Mouse (Mus musculus) spleen, adult 2 months (tissue): ENCODE results near the gene Clec2l. TPM values are rescaled to one million over a fixed set of nuclear protein-coding genes. Genes with fewer than 3 reads are reported as not detected.

Experiments used
- DNase-seq, 2 experiments: peaks; one replicate each; pipeline versions ENCODE4 v3.0.0 to v3.0.0-alpha.2; 2012 to 2021; ENCODE audit warnings: low spot score in 2 of 2, low read depth in 1 of 2
- H3K27ac ChIP-seq: fragments of 200-500 bp; 2 replicates; pipeline ENCODE4 v1.5.1; 2012; ENCODE audit warnings: low read length, inconsistent platforms; ENCODE audit not compliant: insufficient read depth
- H3K27me3 ChIP-seq: fragments of 200-500 bp; 2 replicates; pipeline ENCODE4 v1.6.1; 2012; ENCODE audit warnings: mild to moderate bottlenecking, moderate library complexity, low read length, inconsistent platforms; ENCODE audit not compliant: control insufficient read depth, insufficient read depth
- H3K36me3 ChIP-seq: fragments of 200-500 bp; 2 replicates; pipeline ENCODE4 v1.6.1; 2012; ENCODE audit warnings: mild to moderate bottlenecking, low read length, inconsistent platforms; ENCODE audit not compliant: control insufficient read depth, insufficient read depth
- H3K4me1 ChIP-seq: fragments of 200-500 bp; 2 replicates; pipeline ENCODE4 v1.6.1; 2011; ENCODE audit warnings: inconsistent platforms; ENCODE audit not compliant: control insufficient read depth, insufficient read depth, insufficient read length
- H3K4me3 ChIP-seq: fragments of 200-500 bp; 2 replicates; pipeline ENCODE4 v1.5.1; 2011; ENCODE audit warnings: mild to moderate bottlenecking, inconsistent platforms; ENCODE audit not compliant: insufficient read depth, insufficient read length; ENCODE audit errors: extremely low read depth
- CTCF ChIP-seq: fragments of 200-500 bp; IDR thresholded peaks from 2 replicates; pipeline ENCODE4 v1.5.1; 2011; ENCODE audit warnings: mild to moderate bottlenecking, inconsistent platforms; ENCODE audit not compliant: insufficient read depth, insufficient read length, insufficient replicate concordance; ENCODE audit errors: extremely low read depth
- POLR2A ChIP-seq: fragments of 200-500 bp; IDR thresholded peaks from 2 replicates; pipeline ENCODE4 v1.6.1; 2011; ENCODE audit warnings: low read depth, low read length, inconsistent platforms
- WGBS: fragments of 180-500 bp; shearing (Covaris S2); methylation state at CpG from one replicate; pipeline ENCODE4 v1.1.7; 2018; 5-methylcytosine and 5-hydroxymethylcytosine counted together
- polyA plus RNA-seq: library from polyadenylated mRNA; depleted of rRNA; stranded (reverse); fragments of >200 nt; gene quantifications from 2 replicates; pipeline ENCODE4 v1.2.3, GENCODE M21; 2012

Gene Clec2l
- polyA plus RNA-seq, 1 experiment = 2.0 TPM

- TF ChIP-seq CTCF (peak; percentile 12; the same call in 1 of the 2 replicates), POLR2A (no peak)
- no peak for DNase-seq
- no peaks in the 10 kb centered on the region for H3K4me1 ChIP-seq
- WGBS = 77% methylated on average over 11 of the region's 11 CpGs
- H3K4me3 ChIP-seq = no peak overlapping the region
- H3K27me3 ChIP-seq = no peaks in the 10 kb centered on the region
- H3K27ac ChIP-seq = no peak overlapping the region
- H3K36me3 ChIP-seq = no peaks in the 10 kb centered on the region
Measured at GRCm38 (mm10) chr6:38687216-38687615, 24.3 kb downstream of the Clec2l start.

DNA sequence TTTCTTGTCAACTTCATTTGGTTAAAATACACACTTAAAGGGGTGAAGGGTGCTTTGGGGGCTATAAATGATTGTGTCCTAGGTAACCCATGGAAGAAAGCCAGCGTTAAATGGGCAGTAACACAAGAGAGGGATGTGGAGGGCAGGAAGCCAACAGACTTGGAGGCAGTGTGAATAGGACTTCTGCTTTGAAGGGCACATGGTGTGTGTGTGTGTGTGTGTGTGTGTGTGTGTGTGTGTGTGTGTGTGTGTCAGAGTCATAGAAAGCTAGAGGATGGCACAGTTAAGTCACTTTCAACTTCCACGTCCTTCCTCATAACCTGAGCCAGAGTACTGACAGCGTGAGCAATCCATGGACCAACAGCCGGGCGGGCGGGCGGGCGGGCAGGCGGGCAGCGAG lies 26.0 kb downstream of the Clec2l start:
- Histone ChIP-seq H3K4me3 (no peak overlapping the region), H3K27me3 (no peaks in the 10 kb centered on the region), H3K36me3 (no peaks in the 10 kb centered on the region), H3K4me1 (no peaks in the 10 kb centered on the region), H3K27ac (no peak overlapping the region)
- no peak for DNase-seq
- TF ChIP-seq CTCF (no peak), POLR2A (no peak)
- WGBS = 92% methylated on average over 10 of the region's 10 CpGs

- TF ChIP-seq CTCF = no peak
- TF ChIP-seq POLR2A = no peak
- Histone ChIP-seq H3K4me1 (no peaks in the 10 kb centered on the region), H3K27ac (no peak overlapping the region), H3K36me3 (no peaks in the 10 kb centered on the region), H3K4me3 (no peak overlapping the region), H3K27me3 (no peaks in the 10 kb centered on the region)
- 83% methylated on average over 4 of the region's 4 CpGs for WGBS
- no peak for DNase-seq
Measured at GRCm38 (mm10) chr6:38690615-38691014, 27.7 kb downstream of the Clec2l start.

DNA sequence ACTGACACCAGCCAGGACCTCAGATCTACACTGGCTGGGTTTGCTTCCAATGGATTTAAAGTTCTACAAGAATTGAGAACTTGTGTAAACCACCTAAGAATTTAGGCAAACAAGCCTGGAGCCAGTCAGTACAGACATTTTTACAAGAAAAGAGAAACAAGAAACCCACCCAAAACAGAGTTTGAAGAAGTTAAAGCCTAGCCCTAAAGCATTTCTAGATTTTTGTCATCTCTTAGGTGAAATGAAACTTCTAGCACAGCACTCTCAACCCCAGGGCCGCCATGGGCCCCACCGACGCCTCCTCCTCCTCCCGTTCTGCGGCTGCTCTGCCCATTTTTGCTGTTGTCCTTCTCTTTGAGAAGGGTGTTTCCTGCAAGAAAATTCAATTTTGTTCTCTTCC lies 28.2 kb downstream of the Clec2l start:
- H3K36me3 ChIP-seq = no peaks in the 10 kb centered on the region
- H3K27me3 ChIP-seq = no peaks in the 10 kb centered on the region
- no peak overlapping the region for H3K27ac ChIP-seq
- TF ChIP-seq CTCF = no peak
- no peak for TF ChIP-seq POLR2A
- WGBS = 83% methylated on average over 5 of the region's 5 CpGs
- no peak for DNase-seq
- H3K4me1 ChIP-seq = no peaks in the 10 kb centered on the region
- H3K4me3 ChIP-seq = no peak overlapping the region

DNA sequence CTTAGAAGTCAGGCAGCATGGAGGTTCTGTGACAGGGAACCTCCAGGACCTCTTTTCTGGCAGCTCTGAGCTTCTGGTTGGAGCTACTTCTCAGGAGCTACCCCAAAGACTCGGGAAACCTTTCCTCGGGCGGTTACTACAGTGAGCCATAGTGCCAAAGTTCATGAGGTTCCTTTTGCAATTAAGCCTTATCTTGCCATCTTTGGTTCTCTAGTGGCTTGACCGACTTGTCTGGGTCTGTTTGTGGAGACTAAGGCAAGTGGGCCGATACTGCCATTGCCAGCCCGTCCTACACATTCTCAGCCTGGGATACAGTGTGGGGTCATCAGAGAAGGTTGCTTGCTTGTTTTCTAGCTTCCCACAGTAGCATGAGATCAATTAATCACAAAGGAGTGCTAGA lies 29.7 kb downstream of the Clec2l start:
- Histone ChIP-seq H3K27ac (no peak overlapping the region), H3K36me3 (no peaks in the 10 kb centered on the region), H3K27me3 (no peaks in the 10 kb centered on the region), H3K4me1 (no peaks in the 10 kb centered on the region), H3K4me3 (no peak overlapping the region)
- 93% methylated on average over 6 of the region's 6 CpGs for WGBS
- TF ChIP-seq CTCF = no peak
- TF ChIP-seq POLR2A = no peak
- no peak for DNase-seq

DNA sequence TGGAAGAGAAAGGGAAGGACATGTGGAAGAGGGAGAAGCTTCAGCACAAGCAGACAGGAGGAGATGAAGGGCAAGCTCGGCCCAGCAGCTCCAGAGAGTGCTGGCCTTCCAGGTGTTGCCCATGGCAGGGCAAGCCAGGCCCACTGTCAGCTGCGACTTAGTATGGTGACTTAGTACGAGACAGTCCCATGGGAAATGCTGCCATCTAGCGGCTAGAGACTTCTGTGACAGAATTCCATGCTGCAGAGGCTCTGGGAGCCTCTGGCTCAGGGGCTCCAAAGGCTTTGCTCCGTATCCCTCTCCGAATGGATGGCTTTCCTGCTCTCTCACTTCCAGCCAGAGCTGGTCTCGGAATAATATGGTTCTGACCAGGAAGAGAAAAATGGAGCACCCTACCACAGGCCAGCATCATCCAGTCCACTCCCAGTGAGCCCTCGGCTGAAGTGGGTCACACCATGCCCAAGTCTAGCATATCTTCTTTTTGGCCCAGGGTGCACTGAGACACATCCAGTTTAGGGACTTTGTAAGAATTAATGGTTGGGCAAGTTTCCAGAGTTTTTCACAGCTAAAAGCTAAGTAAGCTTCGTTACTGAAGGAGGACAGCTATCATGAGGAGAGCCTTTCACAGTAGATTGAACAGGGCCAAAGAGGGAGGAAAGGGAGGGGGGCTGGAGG lies 32.6 kb downstream of the Clec2l start:
- 48% methylated on average over 9 of the region's 9 CpGs for WGBS
- Histone ChIP-seq H3K36me3 (peaks cover 2% of the 10 kb centered on the region; the same call in 1 of the 2 replicates), H3K27me3 (no peaks in the 10 kb centered on the region), H3K4me3 (no peak overlapping the region), H3K4me1 (peaks cover 4% of the 10 kb centered on the region; the same call in 1 of the 2 replicates), H3K27ac (no peak overlapping the region)
- peak; percentile 25 to 65 for DNase-seq
- peak; percentile 65; the same call in 1 of the 2 replicates for TF ChIP-seq CTCF
- TF ChIP-seq POLR2A = no peak

- peaks cover 4% of the 10 kb centered on the region; the same call in 1 of the 2 replicates for H3K4me1 ChIP-seq
- H3K27me3 ChIP-seq = no peaks in the 10 kb centered on the region
- no peak for DNase-seq
- H3K27ac ChIP-seq = no peak overlapping the region
- no peak overlapping the region for H3K4me3 ChIP-seq
- 97% methylated on average over 9 of the region's 9 CpGs for WGBS
- H3K36me3 ChIP-seq = peaks cover 2% of the 10 kb centered on the region; the same call in 1 of the 2 replicates
- TF ChIP-seq POLR2A (no peak), CTCF (no peak)
Measured at GRCm38 (mm10) chr6:38696570-38696969, 33.7 kb downstream of the Clec2l start.
